Mouse (Mus musculus): ENCODE data around the gene A530084C06Rik. TPM values are rescaled to one million over a fixed set of nuclear protein-coding genes. Genes with fewer than 3 reads are reported as not detected.

The A530084C06Rik gene
- total RNA-seq, 2 experiments from 2014 or later = 0.09 TPM

DNA sequence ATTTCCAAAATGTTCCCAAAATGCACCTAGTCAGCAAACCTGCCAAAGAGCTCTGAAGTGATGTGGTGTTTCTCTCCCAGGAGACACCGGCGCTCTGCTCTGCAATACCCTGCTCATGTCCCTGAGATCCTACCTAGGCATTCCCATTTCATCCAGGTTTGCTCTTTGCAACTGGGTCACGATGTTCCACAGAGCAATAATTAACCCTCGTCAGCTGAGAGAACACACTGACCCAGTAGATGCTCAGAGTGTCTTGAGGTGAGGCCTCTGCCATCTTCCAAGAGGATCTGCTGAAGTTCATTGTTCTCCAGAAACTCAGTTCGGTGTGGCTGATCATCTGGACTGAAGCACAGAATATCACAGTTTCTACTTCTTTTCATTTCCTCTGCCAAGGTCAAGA, 16.1 kb downstream of the A530084C06Rik start:
- no peak for DNase-seq

DNA sequence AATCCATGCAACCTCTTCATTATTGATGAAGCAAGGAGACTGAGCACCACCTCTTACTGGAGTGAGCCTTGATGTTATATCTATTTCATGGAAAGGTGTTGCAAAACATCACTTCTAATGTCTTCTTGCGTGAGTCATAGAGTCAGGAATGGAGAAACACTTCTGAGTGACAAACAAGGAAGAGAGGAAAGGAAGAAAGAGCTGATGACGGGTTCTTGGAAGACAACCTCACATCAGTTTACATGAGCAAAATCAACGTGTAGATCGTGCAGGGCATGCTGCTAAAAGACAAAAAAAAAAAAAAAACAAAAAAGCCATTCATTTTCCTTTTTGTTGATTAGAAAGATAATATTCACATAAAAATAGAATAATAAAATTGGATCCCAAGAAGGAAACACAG, 24.4 kb downstream of the A530084C06Rik start:
- no peak for DNase-seq

DNA sequence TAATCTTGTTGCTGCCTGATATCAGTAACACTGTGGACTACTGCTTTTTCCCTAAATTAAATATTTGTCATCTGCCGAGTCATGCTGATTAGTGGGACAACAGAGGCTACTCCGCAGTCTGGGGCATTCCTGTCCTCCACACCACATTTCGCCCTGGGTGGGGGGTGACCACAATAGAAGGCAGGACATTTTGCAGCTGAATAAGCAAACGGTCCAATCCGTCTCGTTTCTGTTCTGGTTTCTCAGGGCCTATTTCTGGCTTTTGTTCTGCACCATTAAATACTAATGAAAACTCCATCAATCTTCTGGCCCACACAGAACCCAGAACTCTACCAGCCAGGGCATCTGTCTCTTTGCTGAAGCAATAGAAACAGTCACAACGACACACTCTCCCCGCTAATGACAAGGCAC, 27.5 kb downstream of the A530084C06Rik start:
- no peak for DNase-seq

DNA sequence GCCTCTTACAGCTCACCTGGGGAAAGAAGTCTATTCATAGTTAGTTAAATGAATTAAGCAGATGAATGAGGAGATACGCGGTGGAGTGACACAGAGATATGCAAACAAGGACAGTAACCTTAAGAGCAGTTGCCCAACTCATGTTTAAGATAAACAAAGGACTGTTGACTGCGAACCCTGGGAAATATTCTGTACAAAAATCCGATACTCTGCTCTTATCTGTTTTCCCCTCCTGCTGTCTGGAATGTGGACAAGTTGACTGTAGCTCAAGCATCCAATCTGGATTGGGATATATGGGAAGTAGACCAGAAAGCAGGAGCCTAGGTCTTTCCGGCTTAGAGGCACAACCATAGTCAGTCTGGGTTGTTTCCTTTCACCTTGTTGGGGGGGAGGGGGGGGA, 27.9 kb downstream of the A530084C06Rik start:
- no peak for DNase-seq

DNA sequence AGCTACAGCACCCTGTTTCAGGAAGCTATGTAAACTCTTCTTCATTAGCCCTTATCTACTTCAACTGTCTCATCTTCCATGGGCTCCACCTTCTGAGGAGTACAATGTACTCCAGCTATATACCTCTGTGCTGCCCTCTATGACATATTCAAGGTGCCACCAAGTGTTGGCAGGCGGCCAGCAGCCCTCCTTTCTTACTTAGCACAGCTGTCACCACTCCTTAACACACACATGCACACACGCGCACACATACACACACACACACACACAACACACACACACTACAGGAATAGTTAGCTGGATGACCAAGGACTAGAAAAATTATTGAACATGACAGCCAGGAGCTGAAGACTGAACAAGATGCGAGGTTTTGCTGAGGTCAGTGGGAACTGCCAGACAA, 34.2 kb downstream of the A530084C06Rik start:
- DNase-seq = no peak

DNA sequence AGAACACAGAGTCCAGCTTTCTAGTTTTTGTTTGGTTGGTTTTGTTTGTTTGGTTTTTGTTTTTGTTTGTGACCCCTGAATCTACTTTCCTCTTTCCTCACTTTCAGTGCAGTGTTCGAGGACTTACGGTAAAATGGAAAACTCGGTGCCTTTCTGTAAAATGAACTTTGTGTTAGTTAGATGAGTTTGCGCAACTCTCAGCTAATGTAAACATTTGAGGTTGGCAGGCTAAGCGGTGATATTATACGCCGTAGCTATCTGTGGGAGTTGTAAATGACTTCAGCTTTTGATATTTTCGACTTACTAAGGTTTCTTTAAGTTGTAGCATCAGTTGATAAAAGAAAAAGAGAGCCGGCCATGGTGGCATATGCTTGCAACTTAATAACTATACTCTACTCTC, 40.2 kb downstream of the A530084C06Rik start:
- no peak for DNase-seq

DNA sequence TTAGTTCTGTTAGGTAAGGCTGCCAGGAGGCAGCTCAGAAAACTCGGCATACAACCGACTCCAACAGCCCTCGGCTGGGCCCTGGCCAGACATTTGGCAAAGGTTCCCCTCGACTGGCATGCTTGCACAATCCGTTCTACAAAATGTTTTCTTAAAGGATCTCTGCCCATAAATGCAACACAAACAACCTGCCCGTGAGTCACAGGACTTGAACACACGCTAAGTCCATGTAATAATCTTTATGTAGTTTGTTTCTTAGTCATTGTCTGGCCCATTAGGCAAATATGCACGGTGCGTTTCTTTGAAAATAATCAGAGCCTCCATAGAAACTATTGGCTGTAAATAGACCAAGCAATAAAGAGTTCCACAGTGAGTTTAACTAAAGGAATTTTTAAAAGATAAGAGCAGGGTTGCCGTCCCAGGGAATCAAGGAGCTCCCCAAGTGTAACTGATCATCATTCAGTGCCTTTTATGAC, 40.7 kb downstream of the A530084C06Rik start:
- DNase-seq = peak; percentile 81

DNA sequence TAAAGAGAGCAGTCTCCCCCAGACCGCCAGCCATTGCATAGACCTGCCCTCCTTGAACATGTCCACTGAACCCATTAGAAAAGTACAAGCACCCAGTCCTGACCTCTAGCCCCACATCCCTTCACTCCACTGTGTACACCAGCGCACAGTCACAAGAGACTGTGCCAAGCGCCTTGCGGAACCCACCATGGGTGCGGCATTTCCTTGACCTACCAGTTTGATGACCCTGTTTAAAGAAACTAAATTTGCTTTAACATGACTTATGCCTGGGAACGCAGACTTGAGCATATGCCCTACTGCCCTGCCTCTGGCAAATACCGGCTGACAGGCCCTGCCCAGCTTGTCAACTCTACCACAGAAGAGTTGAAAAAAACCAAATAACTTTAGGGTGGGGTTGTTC, 43.9 kb downstream of the A530084C06Rik start:
- no peak for DNase-seq

DNA sequence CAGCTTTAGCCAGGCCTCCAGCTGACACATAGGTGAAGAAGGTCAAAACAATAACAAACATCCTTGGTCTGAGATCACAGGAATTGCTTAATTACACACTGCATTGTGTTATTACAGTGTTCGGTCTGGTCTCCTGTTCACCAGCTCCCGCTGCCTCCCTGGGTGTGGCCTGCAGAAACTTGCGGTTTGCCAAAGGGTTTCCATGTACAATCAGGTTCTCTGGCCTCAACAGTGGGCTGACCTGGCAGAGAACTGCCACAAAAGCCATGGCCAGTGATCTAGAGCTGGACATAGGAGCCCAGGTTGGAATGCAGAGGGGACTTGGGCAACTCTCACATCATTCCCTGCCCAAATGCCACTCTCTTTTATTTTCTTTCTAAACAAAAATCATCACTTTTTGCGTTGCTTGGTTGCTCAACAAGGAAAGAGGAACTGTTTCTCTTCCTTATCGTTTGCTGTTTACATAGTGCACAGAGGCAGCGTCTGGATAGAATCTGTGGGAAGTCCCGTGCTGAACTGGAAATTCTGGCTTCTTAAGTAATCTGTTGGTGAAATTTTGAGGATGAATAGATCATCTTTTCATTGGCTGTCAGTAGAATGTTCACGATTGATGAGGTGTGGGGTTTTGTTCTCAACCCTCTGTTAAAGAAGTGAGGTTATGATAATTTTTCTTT, 52.5 kb downstream of the A530084C06Rik start:
- DNase-seq = no peak

Other genes starting within 250 kb of the A530084C06Rik start
- gene Foxq1, start 3.2 kb downstream of the A530084C06Rik start, total RNA-seq (2021) = 1 to 10 TPM; 1.7 to 2.7 TPM
- gene Foxf2, start 66.5 kb upstream of the A530084C06Rik start, total RNA-seq (2021) = not detected
- 1 to 10 TPM; 6.7 to 6.9 TPM for gene Foxc1, start 247.3 kb upstream of the A530084C06Rik start, total RNA-seq (2021)